Mouse (Mus musculus) stomach, embryonic 14.5 days (tissue): ENCODE data around the gene Gan. TPM values are rescaled to one million over a fixed set of nuclear protein-coding genes. Genes with fewer than 3 reads are reported as not detected.

Experiments
- ATAC-seq: fragments of 200-750 bp; cut with Nextera tagmentation; 2 replicates; pipeline ENCODE4 v1.8.0; 2017; ENCODE audit warnings: low read depth, moderate TSS enrichment; ENCODE audit not compliant: insufficient number of reproducible peaks, insufficient read depth, low FRiP score
- H3K27ac ChIP-seq: fragments of 300-500 bp; sonication (generic); 2 replicates; pipeline ENCODE4 v1.5.1; 2014; ENCODE audit warnings: mild to moderate bottlenecking, low read length, moderate library complexity, mixed read lengths
- H3K27me3 ChIP-seq: fragments of 300-500 bp; sonication (generic); 2 replicates; pipeline ENCODE4 v1.6.1; 2014; ENCODE audit warnings: low read length, control low read depth, mixed read lengths; ENCODE audit not compliant: control insufficient read depth, insufficient read depth
- H3K36me3 ChIP-seq: fragments of 300-500 bp; sonication (generic); 2 replicates; pipeline ENCODE4 v1.6.1; 2014; ENCODE audit warnings: mild to moderate bottlenecking, control low read depth, low read length, moderate library complexity, mixed read lengths; ENCODE audit not compliant: control insufficient read depth, insufficient read depth
- H3K4me1 ChIP-seq: fragments of 300-500 bp; sonication (generic); 2 replicates; pipeline ENCODE4 v1.6.1; 2014; ENCODE audit warnings: low read length, control low read depth, mixed read lengths; ENCODE audit not compliant: control insufficient read depth, insufficient read depth
- H3K4me2 ChIP-seq: fragments of 300-500 bp; sonication (generic); replicated peaks from 2 replicates; pipeline ENCODE4 v1.6.1; 2014; ENCODE audit warnings: low read depth, low read length, control low read depth
- H3K4me3 ChIP-seq: fragments of 300-500 bp; sonication (generic); 2 replicates; pipeline ENCODE4 v1.5.1; 2014; ENCODE audit warnings: low read depth, low read length, control low read depth
- H3K9ac ChIP-seq: fragments of 300-500 bp; sonication (generic); replicated peaks from 2 replicates; pipeline ENCODE4 v1.6.1; 2014; ENCODE audit warnings: low read depth, mild to moderate bottlenecking, control low read depth, low read length, moderate library complexity, mixed read lengths
- H3K9me3 ChIP-seq: fragments of 300-500 bp; sonication (generic); 2 replicates; pipeline ENCODE4 v1.6.1; 2016; ENCODE audit warnings: low read depth, low read length, control low read depth; ENCODE audit not compliant: control insufficient read depth
- WGBS: fragments of 180-500 bp; shearing (Covaris S2); extraction: QIAGEN DNeasy Blood & Tissue Kit; methylation state at CpG from one replicate; pipeline ENCODE4 v1.1.7; 2014; 5-methylcytosine and 5-hydroxymethylcytosine counted together
- polyA plus RNA-seq: library from polyadenylated mRNA; unstranded; fragments of >200 nt; fragmentation: Nextera tagmentation; extraction: Ambion mirVana; gene quantifications from 2 replicates; pipeline ENCODE4 v1.2.1, GENCODE M21; 2014

Gan gene
- polyA plus RNA-seq, 1 experiment from 2014 or later, result 4.2 TPM

DNA sequence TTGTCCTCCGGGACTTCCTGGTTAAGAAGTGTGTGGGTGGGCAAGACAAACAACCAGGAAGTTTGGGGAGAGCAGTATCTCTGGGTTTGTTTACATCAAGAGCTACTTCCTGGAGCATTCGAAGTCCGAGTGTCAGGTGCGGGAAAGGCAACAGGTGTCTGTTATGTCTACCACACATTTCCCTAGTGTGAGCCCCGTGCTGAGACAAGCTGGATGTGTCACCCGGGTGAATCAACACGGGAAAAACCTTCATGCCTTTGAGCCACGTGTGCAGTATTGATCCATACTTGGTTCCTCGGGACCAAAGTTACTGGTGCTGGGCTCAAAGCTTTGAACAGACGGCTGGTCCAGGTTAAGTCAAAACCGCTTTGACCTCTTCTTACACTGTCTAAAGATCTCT, 20.6 kb upstream of the Gan start:
- ATAC-seq, result no peak

DNA sequence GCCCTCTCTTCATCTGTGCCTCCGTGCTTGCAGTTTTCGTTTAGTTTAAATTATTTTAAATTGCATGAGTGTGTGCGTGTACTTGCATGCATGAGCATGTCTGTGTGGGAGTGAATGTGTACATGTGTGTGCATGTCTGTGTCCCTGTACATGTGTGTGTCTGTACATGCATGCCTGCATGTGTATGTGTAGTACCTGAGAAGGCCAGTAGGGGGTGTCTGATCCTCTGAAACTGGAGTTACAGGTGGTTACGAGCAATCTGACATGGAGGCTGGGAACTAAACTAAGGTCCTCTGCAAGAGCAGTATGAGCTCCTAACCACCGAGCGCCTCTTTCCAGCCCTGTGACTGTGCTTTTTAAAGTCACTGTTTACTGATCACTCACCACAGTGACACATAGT, 9.4 kb upstream of the Gan start:
- H3K4me1 ChIP-seq, result no peaks in the 10 kb centered on the region
- H3K9ac ChIP-seq, result no peak overlapping the region
- 91% methylated on average over 6 of the region's 6 CpGs for WGBS
- ATAC-seq, result no peak
- H3K9me3 ChIP-seq, result 0 out of 2 replicates have a peak, but pooled peaks cover 2% of the 10 kb centered on the region
- no peak overlapping the region for H3K4me3 ChIP-seq
- H3K36me3 ChIP-seq, result no peaks in the 10 kb centered on the region
- H3K4me2 ChIP-seq, result no peak overlapping the region
- H3K27ac ChIP-seq, result no peak overlapping the region
- H3K27me3 ChIP-seq, result no peaks in the 10 kb centered on the region

More for the DNA sequence above, 20.6 kb upstream of the Gan start:
- Histone ChIP-seq H3K4me3 (no peak overlapping the region), H3K4me1 (no peaks in the 10 kb centered on the region), H3K27me3 (no peaks in the 10 kb centered on the region), H3K27ac (no peak overlapping the region), H3K9me3 (no peaks in the 10 kb centered on the region), H3K4me2 (no peak overlapping the region), H3K36me3 (no peaks in the 10 kb centered on the region), H3K9ac (no peak overlapping the region)
- 35% methylated on average over 11 of the region's 11 CpGs for WGBS

DNA sequence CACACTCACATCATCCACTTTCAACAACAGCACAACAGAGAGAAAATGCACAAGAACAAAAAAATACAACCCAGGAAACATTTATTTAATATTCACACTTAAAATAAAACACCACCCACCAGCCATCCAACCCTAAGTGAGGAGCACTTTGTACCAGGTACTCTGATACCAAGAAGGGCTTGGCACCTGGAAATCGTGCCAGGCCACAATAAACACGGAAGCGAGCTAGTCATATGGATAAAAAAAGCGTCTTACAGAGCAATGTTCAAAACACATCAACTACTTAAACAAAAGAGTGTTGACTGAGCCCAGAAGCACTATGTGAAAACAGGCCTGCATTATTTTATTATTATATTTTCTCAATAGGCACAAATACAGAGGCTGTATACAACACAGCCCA, 1.8 kb upstream of the Gan start:
- H3K4me2 ChIP-seq, result no peak overlapping the region
- H3K4me1 ChIP-seq, result peaks cover 14% of the 10 kb centered on the region; the same call in 1 of the 2 replicates
- H3K9me3 ChIP-seq, result no peaks in the 10 kb centered on the region
- H3K27me3 ChIP-seq, result no peaks in the 10 kb centered on the region
- H3K4me3 ChIP-seq, result 0 out of 2 replicates have a peak overlapping the region, but pooled peaks have one; percentile 96
- H3K27ac ChIP-seq, result no peak overlapping the region
- WGBS, result 84% methylated on average over 4 of the region's 4 CpGs
- no peak for ATAC-seq
- no peak overlapping the region for H3K9ac ChIP-seq
- H3K36me3 ChIP-seq, result no peaks in the 10 kb centered on the region

DNA sequence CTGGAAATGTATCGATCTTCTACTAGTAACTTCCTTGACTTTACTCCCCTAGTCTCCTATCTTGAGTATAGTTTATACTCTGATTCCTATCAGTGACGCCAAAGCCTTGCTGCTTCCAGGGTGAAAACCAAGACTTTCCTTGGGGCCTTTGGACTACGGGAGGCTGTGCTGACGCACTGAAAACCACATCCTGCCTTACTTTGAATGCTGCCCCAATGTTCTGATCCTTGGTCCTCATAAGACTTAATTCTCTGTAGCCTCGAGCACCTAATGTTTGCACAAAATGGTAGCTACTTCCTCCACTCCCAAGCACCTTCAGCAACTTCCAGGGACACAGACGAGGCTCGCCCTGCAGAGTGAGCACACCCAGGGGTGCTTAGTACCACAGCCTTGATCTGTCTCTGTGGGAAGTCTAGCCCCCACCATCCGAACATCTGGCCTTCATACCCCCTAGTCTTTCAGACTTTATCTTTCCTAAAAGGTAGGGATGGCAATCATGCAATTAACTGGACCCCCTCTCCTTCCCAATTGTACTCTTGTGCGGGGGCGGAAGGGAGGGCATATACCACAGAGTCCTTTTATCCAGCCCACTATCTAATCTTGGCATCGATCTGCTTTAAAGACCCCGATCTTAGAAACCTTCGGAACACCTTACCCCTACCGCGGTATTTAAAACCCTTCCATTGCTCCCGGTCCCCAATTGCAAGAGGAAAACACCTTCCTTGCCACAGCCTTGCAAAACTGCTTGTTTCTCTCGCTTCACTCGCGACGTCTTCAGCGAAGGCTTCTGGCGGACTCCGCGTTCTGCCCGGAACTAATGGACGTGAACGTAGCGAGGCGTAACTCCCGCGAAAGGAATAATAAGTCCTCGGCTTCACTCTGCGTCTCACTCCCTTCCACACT, 818 bp upstream of the Gan start:
- Histone ChIP-seq H3K27ac (peak overlapping the region; percentile 81), H3K9me3 (no peaks in the 10 kb centered on the region), H3K9ac (peak overlapping the region; percentile 53), H3K36me3 (no peaks in the 10 kb centered on the region), H3K4me2 (peak overlapping the region; percentile 71), H3K4me3 (peak overlapping the region; percentile 96), H3K4me1 (peaks cover 14% of the 10 kb centered on the region; the same call in 1 of the 2 replicates), H3K27me3 (no peaks in the 10 kb centered on the region)
- WGBS, result 10% methylated on average over 33 of the region's 33 CpGs
- peak; percentile 12; the same call in 1 of the 2 replicates for ATAC-seq

GRCm38 (mm10) chr8:117157769-117158091, 205 bp upstream of the Gan start:
- Histone ChIP-seq H3K27ac (peak overlapping the region; percentile 82), H3K4me2 (peak overlapping the region; percentile 82), H3K9me3 (no peaks in the 10 kb centered on the region), H3K4me3 (peak overlapping the region; percentile 96), H3K36me3 (no peaks in the 10 kb centered on the region), H3K27me3 (no peaks in the 10 kb centered on the region), H3K9ac (peak overlapping the region; percentile 89), H3K4me1 (peaks cover 14% of the 10 kb centered on the region; the same call in 1 of the 2 replicates)
- peak; percentile 95 for ATAC-seq
- WGBS, result under 1% methylated on average over 45 of the region's 45 CpGs

GRCm38 (mm10) chr8:117159031-117159430, 1.1 kb downstream of the Gan start:
- Histone ChIP-seq H3K27me3 (no peaks in the 10 kb centered on the region), H3K4me3 (peak overlapping the region; percentile 96), H3K9me3 (no peaks in the 10 kb centered on the region), H3K27ac (no peak overlapping the region), H3K4me2 (peak overlapping the region; percentile 82), H3K4me1 (peaks cover 14% of the 10 kb centered on the region; the same call in 1 of the 2 replicates), H3K9ac (no peak overlapping the region), H3K36me3 (no peaks in the 10 kb centered on the region)
- no peak for ATAC-seq
- WGBS, result 56% methylated on average over 5 of the region's 5 CpGs

DNA sequence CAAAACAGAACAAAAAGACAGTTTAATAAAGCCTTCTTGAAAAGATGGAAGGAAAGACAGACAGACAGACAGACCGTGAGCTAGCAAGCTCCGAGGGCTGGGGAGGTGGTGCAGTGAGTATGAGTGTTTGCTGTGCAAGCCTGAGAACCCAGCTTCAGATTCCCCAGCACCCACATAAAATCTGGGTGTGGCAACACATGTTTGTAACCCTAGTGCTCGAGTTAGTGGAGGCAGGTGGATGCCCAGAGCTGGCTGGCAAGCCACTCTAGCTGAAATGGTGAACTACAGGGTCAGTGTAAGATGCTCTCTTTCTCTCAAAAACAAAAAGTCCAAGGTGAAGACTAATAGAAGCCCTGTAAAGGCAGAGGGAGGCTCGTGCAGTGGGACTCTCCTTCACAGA, 7.0 kb downstream of the Gan start:
- H3K27me3 ChIP-seq, result no peaks in the 10 kb centered on the region
- 83% methylated on average over 4 of the region's 4 CpGs for WGBS
- H3K9ac ChIP-seq, result no peak overlapping the region
- ATAC-seq, result no peak
- H3K27ac ChIP-seq, result no peak overlapping the region
- no peaks in the 10 kb centered on the region; the same call in 1 of the 2 replicates for H3K36me3 ChIP-seq
- no peak overlapping the region for H3K4me2 ChIP-seq
- H3K4me3 ChIP-seq, result no peak overlapping the region
- no peaks in the 10 kb centered on the region for H3K9me3 ChIP-seq
- no peaks in the 10 kb centered on the region for H3K4me1 ChIP-seq

DNA sequence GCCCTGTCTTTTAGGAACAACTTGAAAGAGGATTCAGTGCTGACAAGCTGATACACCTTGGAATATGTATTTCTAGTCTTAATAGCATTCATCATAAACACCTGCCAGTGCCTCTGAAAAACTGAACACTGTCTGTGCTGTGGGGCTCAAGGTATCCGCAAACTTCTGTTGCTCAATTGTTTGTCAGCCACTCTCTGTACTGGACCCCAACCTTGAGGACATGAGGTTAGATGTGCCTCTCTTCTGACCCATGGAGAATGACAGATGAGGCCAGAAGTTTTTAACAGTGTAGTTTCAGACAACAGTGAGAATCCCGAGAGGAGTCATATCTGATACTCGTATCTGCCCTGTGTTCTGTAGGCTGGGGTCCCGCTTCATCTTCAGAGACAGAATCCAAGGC, 7.6 kb downstream of the Gan start:
- no peak overlapping the region for H3K9ac ChIP-seq
- H3K27ac ChIP-seq, result no peak overlapping the region
- H3K4me1 ChIP-seq, result no peaks in the 10 kb centered on the region
- no peaks in the 10 kb centered on the region; the same call in 1 of the 2 replicates for H3K36me3 ChIP-seq
- H3K4me2 ChIP-seq, result no peak overlapping the region
- 82% methylated on average over 4 of the region's 4 CpGs for WGBS
- no peak for ATAC-seq
- no peaks in the 10 kb centered on the region for H3K9me3 ChIP-seq
- no peaks in the 10 kb centered on the region for H3K27me3 ChIP-seq
- no peak overlapping the region for H3K4me3 ChIP-seq
